Mouse (Mus musculus): ENCODE results near the gene Map1lc3b. TPM values are rescaled to one million over a fixed set of nuclear protein-coding genes. Genes with fewer than 3 reads are reported as not detected.
A peak's percentile ranks its signal among the peaks of the same experiment; 100 is the strongest.

The Map1lc3b gene
- polyA plus RNA-seq, 1 experiment from 2014 or later, result 225 TPM

- DNase-seq (ENCODE audit: low spot score), result no peak
- ATAC-seq (replicated peaks; ENCODE audit: insufficient number of reproducible peaks, low FRiP score, low TSS enrichment, low read depth), result no peak
- H3K36me3 ChIP-seq (replicated peaks; ENCODE audit: control insufficient read depth, insufficient read depth, low read depth, low read length), result peaks cover 12% of the 10 kb centered on the region
- H3K9me3 ChIP-seq (replicated peaks; ENCODE audit: control insufficient read depth, low read length), result no peaks in the 10 kb centered on the region
- H3K9ac ChIP-seq (replicated peaks; ENCODE audit: low read length), result no peak overlapping the region
- 85% methylated on average over 14 of the region's 14 CpGs for WGBS
- no peaks in the 10 kb centered on the region for H3K4me1 ChIP-seq (ENCODE audit: control insufficient read depth, insufficient read depth, low read length)
- no peak overlapping the region for H3K4me3 ChIP-seq (ENCODE audit: low read depth, low read length)
- H3K27me3 ChIP-seq (ENCODE audit: control insufficient read depth, insufficient read depth, low read length), result no peaks in the 10 kb centered on the region
- no peak overlapping the region for H3K4me2 ChIP-seq (ENCODE audit: low read depth, low read length)
- H3K27ac ChIP-seq (replicated peaks; ENCODE audit: low read depth, low read length), result no peak overlapping the region
Observed at GRCm38 (mm10) chr8:121599842-121600241, 9.7 kb downstream of the Map1lc3b start.

GRCm38 (mm10) chr8:121602411-121602810 lies 12.2 kb downstream of the Map1lc3b start:
- WGBS, result 94% methylated on average over 12 of the region's 12 CpGs
- peaks cover 16% of the 10 kb centered on the region for H3K36me3 ChIP-seq (replicated peaks; ENCODE audit: control insufficient read depth, insufficient read depth, low read depth, low read length)
- no peak for ATAC-seq (replicated peaks; ENCODE audit: insufficient number of reproducible peaks, low FRiP score, low TSS enrichment, low read depth)
- no peak overlapping the region for H3K4me2 ChIP-seq (ENCODE audit: low read depth, low read length)
- no peak overlapping the region for H3K9ac ChIP-seq (replicated peaks; ENCODE audit: low read length)
- H3K4me1 ChIP-seq (ENCODE audit: control insufficient read depth, insufficient read depth, low read length), result no peaks in the 10 kb centered on the region
- no peak for DNase-seq (ENCODE audit: low spot score)
- no peaks in the 10 kb centered on the region for H3K27me3 ChIP-seq (ENCODE audit: control insufficient read depth, insufficient read depth, low read length)
- H3K4me3 ChIP-seq (ENCODE audit: low read depth, low read length), result no peak overlapping the region
- H3K9me3 ChIP-seq (replicated peaks; ENCODE audit: control insufficient read depth, low read length), result no peaks in the 10 kb centered on the region
- H3K27ac ChIP-seq (replicated peaks; ENCODE audit: low read depth, low read length), result no peak overlapping the region

GRCm38 (mm10) chr8:121602860-121603259 lies 12.7 kb downstream of the Map1lc3b start:
- Histone ChIP-seq H3K4me2 (ENCODE audit: low read depth, low read length) (no peak overlapping the region), H3K27ac (replicated peaks; ENCODE audit: low read depth, low read length) (no peak overlapping the region), H3K4me3 (ENCODE audit: low read depth, low read length) (no peak overlapping the region), H3K9me3 (replicated peaks; ENCODE audit: control insufficient read depth, low read length) (no peaks in the 10 kb centered on the region), H3K4me1 (ENCODE audit: control insufficient read depth, insufficient read depth, low read length) (no peaks in the 10 kb centered on the region), H3K36me3 (replicated peaks; ENCODE audit: control insufficient read depth, insufficient read depth, low read depth, low read length) (peaks cover 16% of the 10 kb centered on the region), H3K27me3 (ENCODE audit: control insufficient read depth, insufficient read depth, low read length) (no peaks in the 10 kb centered on the region), H3K9ac (replicated peaks; ENCODE audit: low read length) (no peak overlapping the region)
- peak; percentile 77 for DNase-seq (ENCODE audit: low spot score)
- 33% methylated on average over 3 of the region's 3 CpGs for WGBS
- ATAC-seq (replicated peaks; ENCODE audit: insufficient number of reproducible peaks, low FRiP score, low TSS enrichment, low read depth), result no peak

GRCm38 (mm10) chr8:121603801-121604200 lies 13.6 kb downstream of the Map1lc3b start:
- WGBS, result 95% methylated on average over 12 of the region's 12 CpGs
- no peaks in the 10 kb centered on the region for H3K4me1 ChIP-seq (ENCODE audit: control insufficient read depth, insufficient read depth, low read length)
- H3K27me3 ChIP-seq (ENCODE audit: control insufficient read depth, insufficient read depth, low read length), result no peaks in the 10 kb centered on the region
- H3K27ac ChIP-seq (replicated peaks; ENCODE audit: low read depth, low read length), result no peak overlapping the region
- H3K9ac ChIP-seq (replicated peaks; ENCODE audit: low read length), result no peak overlapping the region
- DNase-seq (ENCODE audit: low spot score), result no peak
- peaks cover 19% of the 10 kb centered on the region for H3K36me3 ChIP-seq (replicated peaks; ENCODE audit: control insufficient read depth, insufficient read depth, low read depth, low read length)
- H3K4me2 ChIP-seq (ENCODE audit: low read depth, low read length), result no peak overlapping the region
- ATAC-seq (replicated peaks; ENCODE audit: insufficient number of reproducible peaks, low FRiP score, low TSS enrichment, low read depth), result no peak
- no peak overlapping the region for H3K4me3 ChIP-seq (ENCODE audit: low read depth, low read length)
- H3K9me3 ChIP-seq (replicated peaks; ENCODE audit: control insufficient read depth, low read length), result no peaks in the 10 kb centered on the region

- WGBS, result 87% methylated on average over 5 of the region's 5 CpGs
- Histone ChIP-seq H3K27me3 (ENCODE audit: control insufficient read depth, insufficient read depth, low read length) (no peaks in the 10 kb centered on the region), H3K36me3 (replicated peaks; ENCODE audit: control insufficient read depth, insufficient read depth, low read depth, low read length) (peaks cover 12% of the 10 kb centered on the region), H3K4me1 (ENCODE audit: control insufficient read depth, insufficient read depth, low read length) (no peaks in the 10 kb centered on the region), H3K4me3 (ENCODE audit: low read depth, low read length) (no peak overlapping the region), H3K9me3 (replicated peaks; ENCODE audit: control insufficient read depth, low read length) (no peaks in the 10 kb centered on the region), H3K4me2 (ENCODE audit: low read depth, low read length) (no peak overlapping the region), H3K27ac (replicated peaks; ENCODE audit: low read depth, low read length) (no peak overlapping the region), H3K9ac (replicated peaks; ENCODE audit: low read length) (no peak overlapping the region)
- ATAC-seq (replicated peaks; ENCODE audit: insufficient number of reproducible peaks, low FRiP score, low TSS enrichment, low read depth) (no peak), DNase-seq (ENCODE audit: low spot score) (no peak)
Observed at GRCm38 (mm10) chr8:121607661-121608060, 17.5 kb downstream of the Map1lc3b start.

- Histone ChIP-seq H3K4me1 (ENCODE audit: control insufficient read depth, insufficient read depth, low read length) (no peaks in the 10 kb centered on the region), H3K36me3 (replicated peaks; ENCODE audit: control insufficient read depth, insufficient read depth, low read depth, low read length) (peaks cover 8% of the 10 kb centered on the region), H3K4me2 (ENCODE audit: low read depth, low read length) (no peak overlapping the region), H3K9ac (replicated peaks; ENCODE audit: low read length) (no peak overlapping the region), H3K9me3 (replicated peaks; ENCODE audit: control insufficient read depth, low read length) (no peaks in the 10 kb centered on the region), H3K27ac (replicated peaks; ENCODE audit: low read depth, low read length) (no peak overlapping the region), H3K4me3 (ENCODE audit: low read depth, low read length) (no peak overlapping the region), H3K27me3 (ENCODE audit: control insufficient read depth, insufficient read depth, low read length) (no peaks in the 10 kb centered on the region)
- DNase-seq (ENCODE audit: low spot score) (no peak), ATAC-seq (replicated peaks; ENCODE audit: insufficient number of reproducible peaks, low FRiP score, low TSS enrichment, low read depth) (no peak)
- WGBS, result 88% methylated on average over 15 of the region's 15 CpGs
Observed at GRCm38 (mm10) chr8:121609251-121609650, 19.1 kb downstream of the Map1lc3b start.

GRCm38 (mm10) chr8:121609916-121610315 lies 19.8 kb downstream of the Map1lc3b start:
- peaks cover 6% of the 10 kb centered on the region for H3K36me3 ChIP-seq (replicated peaks; ENCODE audit: control insufficient read depth, insufficient read depth, low read depth, low read length)
- no peak for ATAC-seq (replicated peaks; ENCODE audit: insufficient number of reproducible peaks, low FRiP score, low TSS enrichment, low read depth)
- no peaks in the 10 kb centered on the region for H3K9me3 ChIP-seq (replicated peaks; ENCODE audit: control insufficient read depth, low read length)
- DNase-seq (ENCODE audit: low spot score), result no peak
- 91% methylated on average over 11 of the region's 11 CpGs for WGBS
- no peak overlapping the region for H3K27ac ChIP-seq (replicated peaks; ENCODE audit: low read depth, low read length)
- no peaks in the 10 kb centered on the region for H3K27me3 ChIP-seq (ENCODE audit: control insufficient read depth, insufficient read depth, low read length)
- H3K4me1 ChIP-seq (ENCODE audit: control insufficient read depth, insufficient read depth, low read length), result no peaks in the 10 kb centered on the region
- H3K9ac ChIP-seq (replicated peaks; ENCODE audit: low read length), result no peak overlapping the region
- H3K4me2 ChIP-seq (ENCODE audit: low read depth, low read length), result no peak overlapping the region
- H3K4me3 ChIP-seq (ENCODE audit: low read depth, low read length), result no peak overlapping the region

GRCm38 (mm10) chr8:121613419-121613818 lies 23.3 kb downstream of the Map1lc3b start:
- Histone ChIP-seq H3K4me1 (ENCODE audit: control insufficient read depth, insufficient read depth, low read length) (no peaks in the 10 kb centered on the region), H3K4me2 (ENCODE audit: low read depth, low read length) (no peak overlapping the region), H3K27ac (replicated peaks; ENCODE audit: low read depth, low read length) (no peak overlapping the region), H3K4me3 (ENCODE audit: low read depth, low read length) (no peak overlapping the region), H3K9ac (replicated peaks; ENCODE audit: low read length) (no peak overlapping the region), H3K9me3 (replicated peaks; ENCODE audit: control insufficient read depth, low read length) (no peaks in the 10 kb centered on the region), H3K36me3 (replicated peaks; ENCODE audit: control insufficient read depth, insufficient read depth, low read depth, low read length) (peaks cover 2% of the 10 kb centered on the region; the same call in 1 of the 2 replicates), H3K27me3 (ENCODE audit: control insufficient read depth, insufficient read depth, low read length) (no peaks in the 10 kb centered on the region)
- no peak for DNase-seq (ENCODE audit: low spot score)
- ATAC-seq (replicated peaks; ENCODE audit: insufficient number of reproducible peaks, low FRiP score, low TSS enrichment, low read depth), result no peak
